Mouse (Mus musculus): Measurements from ENCODE around the gene Gjd3. TPM values are rescaled to one million over a fixed set of nuclear protein-coding genes. Genes with fewer than 3 reads are reported as not detected.
"Not testable (repeated sequence)": the region's sequence is repeated elsewhere in the genome, so short reads cannot be mapped to it uniquely, and the experiment has no call there.

Gjd3 gene
- polyA plus RNA-seq, 1 experiment from 2014 or later: 4.4 TPM

GRCm38 (mm10) chr11:98936606-98937409, 46.0 kb downstream of the Gjd3 start:
- WGBS: 2% methylated on average over 23 of the region's 23 CpGs
- peak overlapping the region; percentile 99 for H3K27ac ChIP-seq
- H3K9me3 ChIP-seq (replicated peaks): no peaks in the 10 kb centered on the region
- peaks cover 78% of the 10 kb centered on the region for H3K4me1 ChIP-seq (replicated peaks)
- peak overlapping the region; percentile 80 for H3K4me3 ChIP-seq
- H3K9ac ChIP-seq: peak overlapping the region; percentile 63
- peak overlapping the region; percentile 83 for H3K4me2 ChIP-seq
- no peaks in the 10 kb centered on the region for H3K27me3 ChIP-seq
- H3K36me3 ChIP-seq: no peaks in the 10 kb centered on the region
- ATAC-seq (replicated peaks; ENCODE audit: insufficient number of reproducible peaks, insufficient read depth, low FRiP score, low read depth): peak; percentile 8

- ATAC-seq (replicated peaks; ENCODE audit: insufficient number of reproducible peaks, insufficient read depth, low FRiP score, low read depth): peak; percentile 36
- H3K27me3 ChIP-seq: no peaks in the 10 kb centered on the region
- peak overlapping the region; percentile 83 for H3K4me2 ChIP-seq
- H3K4me3 ChIP-seq: peak overlapping the region; percentile 80
- H3K4me1 ChIP-seq (replicated peaks): peaks cover 78% of the 10 kb centered on the region
- 3% methylated on average over 29 of the region's 29 CpGs for WGBS
- H3K36me3 ChIP-seq: no peaks in the 10 kb centered on the region
- no peaks in the 10 kb centered on the region for H3K9me3 ChIP-seq (replicated peaks)
- peak overlapping the region; percentile 63 for H3K9ac ChIP-seq
- peak overlapping the region; percentile 99 for H3K27ac ChIP-seq
Measured at GRCm38 (mm10) chr11:98936170-98936569, 46.6 kb downstream of the Gjd3 start.

DNA sequence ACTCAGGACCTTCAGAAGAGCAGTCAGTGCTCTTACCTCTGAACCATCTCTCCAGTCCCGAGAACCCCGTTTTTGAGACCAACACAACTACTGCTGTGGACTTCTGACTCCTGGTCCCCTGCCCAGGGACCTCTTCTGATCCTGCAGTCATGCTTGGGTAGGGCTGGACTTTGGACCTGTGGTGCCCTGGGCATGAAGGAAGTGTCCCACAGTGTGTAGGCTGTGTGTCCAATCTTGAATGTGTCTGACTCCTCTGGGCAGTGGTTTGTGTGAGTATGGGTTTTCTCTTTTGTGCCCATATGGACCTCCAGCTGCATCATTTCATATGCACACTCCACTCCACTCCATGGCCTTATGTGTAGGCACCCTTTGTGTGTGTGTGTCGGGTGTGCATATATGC, 47.7 kb downstream of the Gjd3 start:
- no peaks in the 10 kb centered on the region for H3K9me3 ChIP-seq (replicated peaks)
- no peaks in the 10 kb centered on the region for H3K27me3 ChIP-seq
- 90% methylated on average over 3 of the region's 3 CpGs for whole genome bisulfite sequencing
- ATAC-seq (replicated peaks; ENCODE audit: insufficient number of reproducible peaks, insufficient read depth, low FRiP score, low read depth): no peak
- H3K9ac ChIP-seq: no peak overlapping the region
- no peak overlapping the region for H3K4me2 ChIP-seq
- peaks cover 78% of the 10 kb centered on the region for H3K4me1 ChIP-seq (replicated peaks)
- H3K4me3 ChIP-seq: no peak overlapping the region
- H3K27ac ChIP-seq: no peak overlapping the region; the same call in 1 of the 2 replicates
- H3K36me3 ChIP-seq: no peaks in the 10 kb centered on the region

- Histone ChIP-seq H3K4me2 (no peak overlapping the region), H3K9me3 (replicated peaks) (no peaks in the 10 kb centered on the region), H3K4me1 (replicated peaks) (peaks cover 78% of the 10 kb centered on the region), H3K4me3 (no peak overlapping the region), H3K27ac (no peak overlapping the region), H3K27me3 (no peaks in the 10 kb centered on the region), H3K36me3 (no peaks in the 10 kb centered on the region), H3K9ac (no peak overlapping the region)
- no peak for ATAC-seq (replicated peaks; ENCODE audit: insufficient number of reproducible peaks, insufficient read depth, low FRiP score, low read depth)
- WGBS: 86% methylated on average over 3 of the region's 3 CpGs
Measured at GRCm38 (mm10) chr11:98934367-98934766, 48.4 kb downstream of the Gjd3 start.

GRCm38 (mm10) chr11:98933847-98934246, 49.0 kb downstream of the Gjd3 start:
- Histone ChIP-seq H3K27ac (peak overlapping the region; percentile 99), H3K4me1 (replicated peaks) (peaks cover 78% of the 10 kb centered on the region)
- H3K9ac ChIP-seq; H3K4me2 ChIP-seq; H3K36me3 ChIP-seq; H3K4me3 ChIP-seq; H3K9me3 ChIP-seq (replicated peaks); ATAC-seq (replicated peaks; ENCODE audit: insufficient number of reproducible peaks, insufficient read depth, low FRiP score, low read depth); H3K27me3 ChIP-seq: not testable (repeated sequence)
- WGBS: 96% methylated on average over 2 of the region's 2 CpGs

GRCm38 (mm10) chr11:98933151-98933550, 49.7 kb downstream of the Gjd3 start:
- no peak for ATAC-seq (replicated peaks; ENCODE audit: insufficient number of reproducible peaks, insufficient read depth, low FRiP score, low read depth)
- Histone ChIP-seq H3K4me2 (peak overlapping the region; percentile 76), H3K4me3 (no peak overlapping the region), H3K27me3 (no peaks in the 10 kb centered on the region), H3K9ac (peak overlapping the region; percentile 25; the same call in 1 of the 2 replicates), H3K27ac (peak overlapping the region; percentile 99), H3K9me3 (replicated peaks) (no peaks in the 10 kb centered on the region), H3K4me1 (replicated peaks) (peaks cover 78% of the 10 kb centered on the region), H3K36me3 (no peaks in the 10 kb centered on the region)
- 27% methylated on average over 9 of the region's 9 CpGs for WGBS

DNA sequence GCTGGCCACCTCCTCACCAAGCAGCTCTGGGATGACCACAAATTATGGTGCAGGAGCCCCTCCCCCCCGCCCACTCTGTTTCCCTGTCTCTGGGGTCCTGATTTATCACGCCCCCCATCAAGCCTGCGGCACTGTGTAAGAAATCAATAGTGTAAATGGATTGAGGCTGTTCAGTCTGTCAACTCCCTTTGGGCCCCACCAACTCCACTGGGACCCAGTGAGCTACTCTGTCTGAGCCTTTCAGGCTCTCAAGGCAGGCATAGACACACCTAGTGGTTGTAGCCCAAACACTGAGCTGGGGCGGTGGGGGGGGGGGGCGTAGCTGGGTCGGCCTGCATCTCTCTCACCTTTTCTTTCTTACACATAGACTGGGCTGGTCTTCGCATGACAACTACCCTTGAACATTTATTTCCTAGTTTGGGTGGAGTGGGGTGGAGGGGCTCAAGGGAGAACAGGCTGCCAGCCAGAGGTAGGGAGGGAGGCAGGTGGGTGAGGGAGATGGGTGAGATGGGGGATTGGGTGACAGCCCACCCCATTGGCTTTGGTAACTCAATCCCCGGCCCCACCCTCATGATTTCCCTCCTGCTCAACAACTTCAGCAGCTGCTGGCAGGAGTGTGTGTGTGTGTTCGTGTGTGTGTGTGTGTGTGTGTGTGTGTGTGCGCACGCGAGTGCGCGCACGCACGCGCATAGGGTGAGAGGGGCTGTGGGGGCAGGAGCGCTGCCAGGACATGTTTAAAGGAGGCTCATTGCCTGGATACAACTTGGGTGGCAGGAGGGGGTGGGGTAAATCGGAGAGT, 50.3 kb downstream of the Gjd3 start:
- H3K27me3 ChIP-seq: no peaks in the 10 kb centered on the region
- 0 out of 2 replicates have a peak overlapping the region, but pooled peaks have one; percentile 47 for H3K9ac ChIP-seq
- peak overlapping the region; percentile 99 for H3K27ac ChIP-seq
- H3K4me2 ChIP-seq: peak overlapping the region; percentile 76
- peaks cover 83% of the 10 kb centered on the region for H3K4me1 ChIP-seq (replicated peaks)
- 27% methylated on average over 19 of the region's 19 CpGs for WGBS
- no peaks in the 10 kb centered on the region for H3K36me3 ChIP-seq
- H3K4me3 ChIP-seq: no peak overlapping the region
- H3K9me3 ChIP-seq (replicated peaks): no peaks in the 10 kb centered on the region
- no peak for ATAC-seq (replicated peaks; ENCODE audit: insufficient number of reproducible peaks, insufficient read depth, low FRiP score, low read depth)

Other genes with a start within 250 kb of the Gjd3 start
- 34.8 and 39.5 TPM in 2 replicates for gene Thra, start 242.4 kb downstream of the Gjd3 start, polyA plus RNA-seq (2015; fragmentation: Nextera tagmentation; extraction: Ambion mirVana)
- gene Nr1d1, start 207.7 kb downstream of the Gjd3 start, polyA plus RNA-seq (2015; fragmentation: Nextera tagmentation; extraction: Ambion mirVana): 7.0 and 7.5 TPM in 2 replicates
- gene Msl1, start 187.5 kb downstream of the Gjd3 start, polyA plus RNA-seq (2015; fragmentation: Nextera tagmentation; extraction: Ambion mirVana): 15.5 and 17.2 TPM in 2 replicates
- 21.3 and 27.6 TPM in 2 replicates for gene Casc3, start 178.1 kb downstream of the Gjd3 start, polyA plus RNA-seq (2015; fragmentation: Nextera tagmentation; extraction: Ambion mirVana)
- 0.71 and 1.5 TPM in 2 replicates for gene Rapgefl1, start 146.2 kb downstream of the Gjd3 start, polyA plus RNA-seq (2015; fragmentation: Nextera tagmentation; extraction: Ambion mirVana)
- gene Wipf2, start 119.4 kb downstream of the Gjd3 start, polyA plus RNA-seq (2015; fragmentation: Nextera tagmentation; extraction: Ambion mirVana): 2.2 and 2.8 TPM in 2 replicates
- 14.2 and 20.4 TPM in 2 replicates for gene Cdc6, start 75.2 kb downstream of the Gjd3 start, polyA plus RNA-seq (2015; fragmentation: Nextera tagmentation; extraction: Ambion mirVana)
- 26.2 and 31.0 TPM in 2 replicates for gene Rara, start 55.2 kb downstream of the Gjd3 start, polyA plus RNA-seq (2015; fragmentation: Nextera tagmentation; extraction: Ambion mirVana)
- 149 and 159 TPM in 2 replicates for gene Top2a, start 41.2 kb upstream of the Gjd3 start, polyA plus RNA-seq (2015; fragmentation: Nextera tagmentation; extraction: Ambion mirVana)
- 344 and 469 TPM in 2 replicates for gene Igfbp4, start 58.2 kb upstream of the Gjd3 start, polyA plus RNA-seq (2015; fragmentation: Nextera tagmentation; extraction: Ambion mirVana)
- gene Tns4, start 106.3 kb upstream of the Gjd3 start, polyA plus RNA-seq (2015; fragmentation: Nextera tagmentation; extraction: Ambion mirVana): 0.08 and 0.27 TPM in 2 replicates
- gene Ccr7, start 172.1 kb upstream of the Gjd3 start, polyA plus RNA-seq (2015; fragmentation: Nextera tagmentation; extraction: Ambion mirVana): 0.34 and 0.67 TPM in 2 replicates
- gene Smarce1, start 248.0 kb upstream of the Gjd3 start, polyA plus RNA-seq (2015; fragmentation: Nextera tagmentation; extraction: Ambion mirVana): 136 and 143 TPM in 2 replicates

All from heart, embryonic 15.5 days (tissue).